Mouse (Mus musculus): ENCODE data around the gene Itga2. TPM values are rescaled to one million over a fixed set of nuclear protein-coding genes. Genes with fewer than 3 reads are reported as not detected.

Itga2 gene
- polyA plus RNA-seq, 1 experiment from 2014 or later = 1.6 TPM

DNA sequence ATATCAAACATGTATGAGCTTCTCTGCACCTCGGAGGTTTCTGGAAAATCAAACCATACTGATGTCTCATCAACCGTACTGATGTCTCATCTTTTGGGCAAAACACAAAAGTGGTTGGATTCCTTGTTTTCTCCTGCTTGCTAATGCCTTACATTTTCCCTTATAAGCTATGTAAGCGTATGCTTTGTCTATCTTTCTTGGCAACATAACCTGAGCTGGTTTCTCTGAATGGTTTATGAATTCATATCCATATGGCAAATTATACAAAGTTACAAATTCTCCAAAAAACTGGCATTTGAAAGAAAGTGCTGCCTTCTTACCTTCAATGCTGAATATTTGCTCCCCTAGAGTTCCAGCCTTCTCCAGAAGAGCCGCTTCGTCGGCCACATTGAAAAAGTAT lies 57.2 kb downstream of the Itga2 start:
- Histone ChIP-seq H3K36me3 (ENCODE audit: poor library complexity, severe bottlenecking) (no peaks in the 10 kb centered on the region), H3K4me1 (no peaks in the 10 kb centered on the region), H3K27me3 (no peaks in the 10 kb centered on the region), H3K27ac (no peak overlapping the region), H3K9ac (no peak overlapping the region), H3K4me3 (no peak overlapping the region), H3K4me2 (no peak overlapping the region), H3K9me3 (replicated peaks) (no peaks in the 10 kb centered on the region)
- ATAC-seq = no peak
- 95% methylated on average over 6 of the region's 6 CpGs for WGBS

DNA sequence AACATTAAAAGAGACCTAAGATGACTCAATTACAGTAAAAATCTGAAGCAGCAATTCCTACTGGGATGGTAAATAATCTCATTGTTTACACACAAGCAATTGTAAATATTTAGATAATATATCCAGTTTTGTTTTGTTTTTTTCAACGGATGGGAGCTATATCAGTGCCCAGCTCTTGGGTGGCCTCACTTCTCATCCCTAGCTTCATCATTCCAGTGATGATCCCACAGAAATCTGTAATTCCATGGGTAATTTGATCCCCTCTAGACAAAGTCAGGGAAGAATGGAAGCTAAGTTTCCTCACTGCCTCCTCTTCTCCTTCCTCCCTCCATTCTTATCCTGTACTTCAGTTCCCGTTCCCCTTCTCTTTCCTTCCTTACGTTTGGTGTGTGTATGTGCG lies 74.4 kb downstream of the Itga2 start:
- Histone ChIP-seq H3K27me3 (no peaks in the 10 kb centered on the region), H3K9me3 (replicated peaks) (no peaks in the 10 kb centered on the region), H3K4me1 (peaks cover 11% of the 10 kb centered on the region), H3K36me3 (ENCODE audit: poor library complexity, severe bottlenecking) (no peaks in the 10 kb centered on the region), H3K9ac (no peak overlapping the region), H3K4me2 (no peak overlapping the region), H3K4me3 (no peak overlapping the region), H3K27ac (no peak overlapping the region)
- ATAC-seq = no peak
- 83% methylated on average over 4 of the region's 4 CpGs for WGBS

DNA sequence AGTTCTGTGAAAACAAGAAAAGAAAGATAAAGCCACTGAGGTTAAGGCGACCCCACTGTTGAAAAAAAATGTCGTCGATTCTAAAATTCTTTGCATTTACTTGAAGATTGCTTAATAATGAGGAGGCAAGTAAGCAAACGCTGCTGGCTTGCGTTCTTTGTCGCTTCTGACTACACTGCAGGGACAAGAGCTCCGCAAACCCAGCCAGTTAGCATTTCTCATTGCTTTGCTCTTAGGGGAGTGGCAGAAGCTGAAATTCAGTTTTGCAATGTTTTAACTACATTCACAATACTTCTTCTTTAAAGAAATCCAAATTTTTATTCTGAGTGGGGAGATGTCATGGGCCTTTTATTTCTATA lies 75.7 kb downstream of the Itga2 start:
- H3K4me3 ChIP-seq = no peak overlapping the region
- H3K36me3 ChIP-seq (ENCODE audit: poor library complexity, severe bottlenecking) = no peaks in the 10 kb centered on the region
- H3K9me3 ChIP-seq (replicated peaks) = no peaks in the 10 kb centered on the region
- H3K27me3 ChIP-seq = no peaks in the 10 kb centered on the region
- ATAC-seq = no peak
- peaks cover 11% of the 10 kb centered on the region for H3K4me1 ChIP-seq
- 27% methylated on average over 7 of the region's 7 CpGs for WGBS
- H3K27ac ChIP-seq = no peak overlapping the region
- H3K9ac ChIP-seq = no peak overlapping the region
- H3K4me2 ChIP-seq = peak overlapping the region; percentile 38

DNA sequence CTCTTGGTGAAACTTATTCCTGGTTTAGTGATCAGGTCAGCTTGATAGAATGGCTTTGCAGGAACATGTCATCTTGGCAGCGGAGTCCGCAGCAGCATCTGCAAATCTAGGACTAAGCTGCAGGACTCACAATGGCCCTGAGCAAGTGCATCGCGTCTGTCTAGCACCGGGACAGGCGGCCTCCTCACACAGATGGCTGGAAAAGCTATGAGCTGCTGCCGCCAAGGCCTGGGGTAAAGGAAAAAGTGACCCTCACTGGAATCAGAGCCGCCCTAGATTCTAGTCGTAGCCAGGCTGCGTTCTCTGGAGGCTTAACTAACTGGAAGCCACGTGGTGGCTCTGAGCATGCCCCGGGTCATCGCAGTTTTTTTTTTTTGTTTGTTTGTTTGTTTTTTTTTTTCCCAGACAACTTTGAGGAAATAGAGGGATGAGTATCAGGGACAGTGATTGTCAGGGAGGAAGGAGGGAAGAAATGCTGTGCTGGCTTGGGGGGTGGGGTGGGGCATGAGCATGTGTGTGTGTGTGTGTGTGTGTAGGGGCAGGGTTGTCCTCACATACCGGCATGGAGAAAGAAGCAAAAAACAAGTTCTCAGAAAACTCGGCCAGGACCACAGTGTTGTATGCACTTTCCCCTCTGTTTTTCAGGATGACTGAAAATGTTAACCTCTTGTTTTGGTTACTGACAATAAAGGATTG lies 76.2 kb downstream of the Itga2 start:
- Histone ChIP-seq H3K36me3 (ENCODE audit: poor library complexity, severe bottlenecking) (no peaks in the 10 kb centered on the region), H3K9me3 (replicated peaks) (no peaks in the 10 kb centered on the region), H3K27ac (no peak overlapping the region), H3K27me3 (no peaks in the 10 kb centered on the region), H3K9ac (no peak overlapping the region), H3K4me3 (no peak overlapping the region), H3K4me1 (peaks cover 11% of the 10 kb centered on the region), H3K4me2 (peak overlapping the region; percentile 38)
- WGBS = 26% methylated on average over 15 of the region's 15 CpGs
- peak; percentile 71 for ATAC-seq

DNA sequence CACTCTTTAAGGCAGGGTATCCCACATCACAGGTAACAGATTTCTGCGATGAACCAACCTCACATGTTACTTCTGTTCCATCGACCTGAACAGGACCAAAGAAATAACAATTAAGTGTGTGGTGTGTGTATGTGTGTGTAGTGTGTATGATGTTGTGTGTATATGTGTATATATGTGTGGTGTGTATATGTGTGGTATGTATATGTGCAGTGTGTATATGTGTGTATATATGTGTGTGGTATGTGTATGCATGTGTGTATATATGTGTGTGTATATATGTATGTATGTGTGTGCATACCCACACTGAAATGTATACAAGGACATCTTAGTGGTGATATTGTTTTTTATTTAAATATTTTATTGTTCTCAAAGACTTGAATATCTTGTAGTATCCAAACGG lies 77.5 kb downstream of the Itga2 start:
- no peak overlapping the region for H3K4me3 ChIP-seq
- H3K27me3 ChIP-seq = no peaks in the 10 kb centered on the region
- no peaks in the 10 kb centered on the region for H3K9me3 ChIP-seq (replicated peaks)
- no peaks in the 10 kb centered on the region for H3K36me3 ChIP-seq (ENCODE audit: poor library complexity, severe bottlenecking)
- H3K9ac ChIP-seq = no peak overlapping the region
- H3K4me1 ChIP-seq = peaks cover 11% of the 10 kb centered on the region
- WGBS = 93% methylated on average over 3 of the region's 3 CpGs
- H3K27ac ChIP-seq = no peak overlapping the region
- H3K4me2 ChIP-seq = no peak overlapping the region
- ATAC-seq = no peak

DNA sequence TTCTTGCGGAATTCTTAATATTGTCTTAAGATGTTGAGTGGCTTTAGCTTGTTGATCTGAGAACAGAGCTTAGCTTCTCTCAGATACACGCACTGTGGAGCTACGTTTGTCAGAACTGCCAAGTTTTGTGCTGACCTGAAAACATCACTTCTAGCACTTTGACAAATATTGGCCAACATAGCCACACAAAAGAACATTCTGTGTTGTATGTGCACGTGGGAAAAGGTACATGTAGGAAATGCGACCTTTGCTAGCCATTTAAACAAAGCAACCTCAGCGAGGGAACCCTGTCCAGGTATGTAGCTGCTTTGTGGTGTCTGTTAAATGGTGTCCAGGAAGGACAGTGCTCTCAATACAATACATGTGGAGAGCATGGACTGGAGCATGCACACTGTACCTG lies 77.9 kb downstream of the Itga2 start:
- Histone ChIP-seq H3K27me3 (no peaks in the 10 kb centered on the region), H3K9ac (no peak overlapping the region), H3K36me3 (ENCODE audit: poor library complexity, severe bottlenecking) (no peaks in the 10 kb centered on the region), H3K4me3 (no peak overlapping the region), H3K9me3 (replicated peaks) (no peaks in the 10 kb centered on the region), H3K4me2 (no peak overlapping the region), H3K4me1 (peaks cover 11% of the 10 kb centered on the region), H3K27ac (no peak overlapping the region)
- no peak for ATAC-seq
- 89% methylated on average over 6 of the region's 6 CpGs for WGBS

DNA sequence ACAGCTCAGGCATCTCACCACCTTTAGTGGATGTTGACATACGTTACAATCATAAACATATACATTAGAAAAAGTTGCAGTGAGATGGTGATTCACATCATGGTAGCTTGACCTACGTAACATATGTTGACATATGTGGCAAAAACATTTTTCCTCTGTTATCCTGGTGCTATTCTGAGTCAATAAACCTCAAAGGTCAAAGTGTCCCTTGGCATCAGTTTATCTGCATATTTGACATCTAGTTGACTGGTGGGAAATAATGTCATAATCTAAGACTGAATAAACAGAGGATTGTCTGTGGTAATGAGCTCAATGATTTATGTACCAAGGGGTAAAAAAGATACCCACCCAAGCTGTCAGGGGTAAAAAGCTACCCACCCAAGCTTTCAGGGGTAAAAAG lies 78.7 kb downstream of the Itga2 start:
- 96% methylated on average over 2 of the region's 2 CpGs for WGBS
- no peaks in the 10 kb centered on the region for H3K36me3 ChIP-seq (ENCODE audit: poor library complexity, severe bottlenecking)
- ATAC-seq = no peak

DNA sequence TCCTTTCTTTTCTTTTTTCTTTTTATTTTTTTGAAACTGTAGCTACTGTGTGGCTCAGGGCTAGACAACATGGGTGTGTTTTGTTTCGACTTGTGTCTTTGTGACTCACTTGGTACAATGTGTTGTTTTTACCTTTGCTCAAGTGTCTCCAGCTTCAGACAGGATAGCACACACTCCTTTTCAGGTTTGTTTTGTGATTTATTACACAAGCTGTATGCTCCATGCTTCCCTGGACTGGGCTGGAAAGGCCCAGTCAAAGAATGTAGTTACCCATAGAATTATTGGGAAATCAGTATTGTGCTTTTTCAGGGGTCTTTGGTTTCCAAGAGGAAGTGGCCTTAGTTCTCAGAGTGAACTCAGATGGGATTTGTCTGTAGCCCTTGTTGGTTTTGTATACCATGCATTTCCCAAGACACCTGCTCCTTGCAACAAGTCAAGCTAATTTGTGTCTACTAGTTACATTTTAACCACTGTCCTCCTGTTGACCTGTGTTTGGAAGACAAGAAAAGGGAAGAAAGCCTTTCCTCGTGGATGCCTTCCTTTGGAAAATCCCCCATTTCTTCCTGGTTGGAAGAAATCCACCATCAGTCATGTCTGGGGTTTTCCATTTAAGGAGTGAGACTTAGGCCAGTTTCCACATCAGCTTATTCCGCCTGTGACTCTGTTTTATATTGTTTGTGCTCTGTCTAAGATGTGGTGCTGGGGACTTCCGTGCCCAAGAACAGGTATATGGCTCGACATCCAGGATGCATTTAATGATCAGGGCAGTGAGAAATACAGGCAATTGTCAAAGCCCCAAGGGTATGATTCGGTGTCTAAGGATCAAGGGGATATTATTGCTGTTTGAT lies 79.4 kb downstream of the Itga2 start:
- WGBS = 82% methylated on average over 6 of the region's 6 CpGs
- Histone ChIP-seq H3K9me3 (replicated peaks) (no peaks in the 10 kb centered on the region), H3K9ac (no peak overlapping the region), H3K4me3 (no peak overlapping the region), H3K4me2 (no peak overlapping the region), H3K4me1 (peaks cover 11% of the 10 kb centered on the region), H3K27me3 (no peaks in the 10 kb centered on the region), H3K27ac (no peak overlapping the region), H3K36me3 (ENCODE audit: poor library complexity, severe bottlenecking) (no peaks in the 10 kb centered on the region)
- ATAC-seq = no peak

More for the DNA sequence above, 78.7 kb downstream of the Itga2 start:
- Histone ChIP-seq H3K27ac (no peak overlapping the region), H3K9ac (no peak overlapping the region), H3K27me3 (no peaks in the 10 kb centered on the region), H3K4me3 (no peak overlapping the region), H3K4me1 (peaks cover 11% of the 10 kb centered on the region), H3K9me3 (replicated peaks) (no peaks in the 10 kb centered on the region), H3K4me2 (no peak overlapping the region)

DNA sequence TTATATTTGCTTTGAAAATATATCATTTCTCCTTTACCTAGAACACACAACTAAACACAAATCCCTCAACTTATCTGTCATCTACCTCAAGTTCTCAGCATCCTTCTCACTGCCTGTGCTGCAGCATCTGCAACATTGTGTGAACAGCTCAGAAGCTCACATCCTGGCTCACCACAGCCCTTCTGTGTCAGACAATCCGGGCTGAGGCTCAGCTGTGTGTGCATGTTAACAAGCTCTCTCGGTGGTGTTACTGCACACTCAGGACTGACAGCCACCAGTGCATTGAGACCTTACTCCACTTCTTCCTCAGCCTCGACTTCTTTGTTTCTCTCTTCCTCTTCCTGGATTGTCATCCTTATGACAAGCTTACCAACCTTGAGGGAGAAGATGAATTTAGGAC lies 83.0 kb downstream of the Itga2 start:
- H3K4me1 ChIP-seq = no peaks in the 10 kb centered on the region
- H3K27ac ChIP-seq = no peak overlapping the region
- H3K9ac ChIP-seq = no peak overlapping the region
- no peaks in the 10 kb centered on the region for H3K27me3 ChIP-seq
- no peak overlapping the region for H3K4me2 ChIP-seq
- WGBS = 75% methylated on average over 3 of the region's 3 CpGs
- no peaks in the 10 kb centered on the region for H3K9me3 ChIP-seq (replicated peaks)
- H3K36me3 ChIP-seq (ENCODE audit: poor library complexity, severe bottlenecking) = no peaks in the 10 kb centered on the region
- ATAC-seq = no peak
- no peak overlapping the region for H3K4me3 ChIP-seq

DNA sequence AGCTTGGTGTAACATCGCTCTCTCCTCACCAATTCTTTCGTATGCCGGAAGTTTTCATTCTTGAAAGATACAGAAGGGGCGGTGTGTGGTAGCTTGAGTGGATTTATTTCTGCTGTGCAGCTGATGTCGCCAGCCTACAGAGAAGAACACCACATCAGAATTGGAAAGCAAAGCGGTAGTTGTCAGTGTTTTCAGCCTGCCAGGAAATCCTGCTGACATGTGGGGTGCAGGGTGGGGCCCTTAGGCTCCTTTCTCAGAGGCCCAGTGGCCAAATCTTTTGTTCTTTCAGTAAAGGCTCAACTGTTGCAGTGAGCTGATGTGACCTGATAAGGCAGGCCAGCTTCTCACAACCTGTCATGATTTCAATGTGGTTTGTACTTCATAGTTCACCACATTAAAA lies 86.1 kb downstream of the Itga2 start:
- H3K4me2 ChIP-seq = no peak overlapping the region
- ATAC-seq = no peak
- WGBS = 81% methylated on average over 6 of the region's 6 CpGs
- H3K9ac ChIP-seq = no peak overlapping the region
- H3K4me3 ChIP-seq = no peak overlapping the region
- no peaks in the 10 kb centered on the region for H3K9me3 ChIP-seq (replicated peaks)
- no peaks in the 10 kb centered on the region for H3K27me3 ChIP-seq
- H3K4me1 ChIP-seq = no peaks in the 10 kb centered on the region
- H3K27ac ChIP-seq = no peak overlapping the region
- no peaks in the 10 kb centered on the region for H3K36me3 ChIP-seq (ENCODE audit: poor library complexity, severe bottlenecking)

DNA sequence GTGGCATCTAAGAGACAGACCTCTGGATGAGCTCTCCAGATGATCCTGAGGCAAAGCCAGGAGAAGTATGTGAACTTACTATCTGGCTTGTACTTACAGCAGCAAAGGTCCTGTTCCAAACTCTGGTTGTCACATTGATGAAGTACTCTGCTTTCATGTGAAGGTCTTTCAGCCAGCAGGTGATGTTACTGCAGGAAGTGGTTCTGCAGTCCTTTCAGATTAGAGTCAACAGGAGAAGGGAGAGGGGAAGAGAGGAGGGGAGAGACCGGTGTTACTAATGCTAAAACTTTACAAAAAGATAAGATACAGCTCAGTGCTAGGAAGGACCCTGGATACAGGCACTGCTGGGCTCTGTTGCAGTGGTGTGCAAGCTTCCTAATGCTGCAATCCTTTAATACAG lies 88.6 kb downstream of the Itga2 start:
- H3K9ac ChIP-seq = no peak overlapping the region
- no peaks in the 10 kb centered on the region for H3K27me3 ChIP-seq
- no peak overlapping the region for H3K4me3 ChIP-seq
- ATAC-seq = no peak
- no peaks in the 10 kb centered on the region for H3K36me3 ChIP-seq (ENCODE audit: poor library complexity, severe bottlenecking)
- H3K9me3 ChIP-seq (replicated peaks) = no peaks in the 10 kb centered on the region
- H3K4me1 ChIP-seq = peaks cover 10% of the 10 kb centered on the region
- no peak overlapping the region for H3K27ac ChIP-seq
- WGBS = 75% methylated on average over 1 of the region's 1 CpGs
- H3K4me2 ChIP-seq = no peak overlapping the region

DNA sequence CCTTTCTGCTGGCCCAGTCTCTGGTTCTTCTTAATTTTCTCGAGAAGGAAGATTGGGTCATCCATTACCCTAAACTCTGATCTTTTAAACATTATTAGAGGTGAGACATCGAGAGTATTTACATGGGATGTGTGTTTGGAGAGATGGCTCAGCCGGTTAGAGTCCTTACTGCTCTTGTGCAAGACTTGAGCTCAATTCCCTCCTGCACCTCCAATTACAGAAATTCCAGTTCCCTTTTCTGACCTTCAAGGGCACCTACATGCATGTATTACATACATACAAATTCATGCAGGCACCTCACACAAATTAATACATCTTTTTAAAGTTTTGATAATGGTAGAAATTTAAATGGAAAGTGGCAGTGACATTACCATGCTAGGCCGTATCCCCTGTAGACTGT lies 91.4 kb downstream of the Itga2 start:
- ATAC-seq = no peak
- Histone ChIP-seq H3K4me3 (no peak overlapping the region), H3K27ac (no peak overlapping the region), H3K4me1 (peaks cover 12% of the 10 kb centered on the region), H3K9ac (no peak overlapping the region), H3K9me3 (replicated peaks) (no peaks in the 10 kb centered on the region), H3K27me3 (no peaks in the 10 kb centered on the region), H3K4me2 (no peak overlapping the region), H3K36me3 (ENCODE audit: poor library complexity, severe bottlenecking) (no peaks in the 10 kb centered on the region)
- WGBS = 89% methylated on average over 4 of the region's 4 CpGs
